Mouse (Mus musculus) frontal cortex, adult 2 months (tissue): Measurements from ENCODE around the gene Mtm1. TPM values are rescaled to one million over a fixed set of nuclear protein-coding genes. Genes with fewer than 3 reads are reported as not detected.
A peak's percentile ranks its signal among the peaks of the same experiment; 100 is the strongest.
"Not testable (repeated sequence)": the region's sequence is repeated elsewhere in the genome, so short reads cannot be mapped to it uniquely, and the experiment has no call there.

Experiments
- DNase-seq, 2 experiments: peaks; one replicate each; pipeline ENCODE4 v3.0.0; 2022; ENCODE audit warnings: low spot score in 1 of 2; ENCODE audit errors: extremely low spot score in 1 of 2
- polyA plus RNA-seq: library from polyadenylated mRNA; depleted of rRNA; stranded (reverse); fragments of >200 nt; gene quantifications from 2 replicates; pipeline ENCODE4 v1.2.3, GENCODE M21; 2012; rRNA removed

The Mtm1 gene
- polyA plus RNA-seq, 1 experiment, result 7.1 TPM

DNA sequence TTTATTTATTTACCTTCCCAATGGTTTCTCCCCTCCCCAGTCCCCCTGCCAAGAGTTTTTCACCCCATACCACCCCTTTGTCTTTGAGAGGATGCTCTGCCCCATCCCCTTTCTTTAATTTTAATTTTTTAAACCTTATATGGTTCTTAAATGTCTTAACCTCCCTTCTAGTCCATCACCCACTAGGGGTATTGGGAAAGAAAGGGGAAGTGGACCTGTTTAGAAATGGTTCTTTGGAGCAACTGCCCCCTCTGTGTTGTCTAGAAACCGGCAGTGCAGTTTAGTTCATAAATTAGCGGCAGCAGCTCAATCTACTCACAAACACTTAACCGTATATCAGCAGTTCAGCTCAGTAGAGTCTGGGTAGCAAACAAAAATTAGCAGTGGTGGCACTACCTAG is 63.6 kb downstream of the Mtm1 start:
- no peak for DNase-seq

DNA sequence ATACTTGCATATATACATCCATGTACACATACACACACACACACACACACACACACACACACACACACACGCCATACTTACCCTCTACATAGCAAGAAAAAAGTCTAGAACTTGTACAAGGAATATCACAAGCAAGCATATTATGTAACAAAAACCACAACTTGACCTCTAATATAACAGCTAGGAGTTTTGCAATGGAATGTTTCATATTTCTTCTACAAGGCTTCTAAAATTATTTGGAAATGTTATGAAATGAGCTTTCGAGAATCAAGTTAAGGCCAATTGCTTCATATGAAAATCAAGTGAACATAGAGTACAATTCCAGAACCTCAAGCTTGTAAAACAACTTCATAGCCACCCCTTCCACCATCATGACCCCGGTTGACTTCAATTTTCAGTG is 74.9 kb downstream of the Mtm1 start:
- DNase-seq, result no peak

DNA sequence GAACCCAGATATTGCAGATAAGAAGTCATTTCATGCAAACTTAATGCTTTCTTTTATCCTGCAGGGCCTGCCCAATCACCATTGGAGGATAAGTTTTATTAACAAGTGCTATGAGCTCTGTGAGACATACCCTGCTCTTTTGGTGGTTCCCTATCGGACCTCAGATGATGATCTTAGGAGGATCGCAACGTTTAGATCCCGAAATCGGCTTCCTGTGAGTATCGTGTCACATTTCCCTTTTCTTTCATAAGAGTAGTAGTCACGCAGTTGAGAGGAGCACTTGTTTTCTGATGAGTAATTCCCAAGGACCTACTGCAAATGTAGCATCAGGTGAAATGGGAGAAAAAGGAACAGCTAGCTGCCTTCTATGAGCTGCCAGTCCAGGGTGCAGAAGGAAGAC is 76.5 kb downstream of the Mtm1 start:
- DNase-seq, result no peak

DNA sequence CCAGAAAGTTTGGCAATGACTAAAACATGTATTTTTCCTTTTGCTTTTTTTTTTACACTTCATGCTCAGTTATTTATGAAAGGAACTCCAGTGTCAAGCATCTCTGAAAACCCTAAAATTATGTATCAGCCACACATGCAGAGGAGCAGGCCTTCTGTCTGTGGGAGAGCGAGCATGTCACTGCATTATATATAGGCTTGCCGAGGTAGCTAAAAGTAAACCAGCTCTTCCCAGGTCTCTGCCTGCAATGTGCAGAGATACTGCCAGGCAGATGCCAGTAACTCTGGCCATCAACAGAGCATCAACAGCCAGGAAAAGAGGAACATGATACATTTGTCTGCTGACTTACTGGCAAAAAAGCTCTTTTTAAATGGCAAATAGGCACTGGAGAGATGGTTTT is 83.6 kb downstream of the Mtm1 start:
- DNase-seq, result peak in 1 of 2 experiments; percentile 24

DNA sequence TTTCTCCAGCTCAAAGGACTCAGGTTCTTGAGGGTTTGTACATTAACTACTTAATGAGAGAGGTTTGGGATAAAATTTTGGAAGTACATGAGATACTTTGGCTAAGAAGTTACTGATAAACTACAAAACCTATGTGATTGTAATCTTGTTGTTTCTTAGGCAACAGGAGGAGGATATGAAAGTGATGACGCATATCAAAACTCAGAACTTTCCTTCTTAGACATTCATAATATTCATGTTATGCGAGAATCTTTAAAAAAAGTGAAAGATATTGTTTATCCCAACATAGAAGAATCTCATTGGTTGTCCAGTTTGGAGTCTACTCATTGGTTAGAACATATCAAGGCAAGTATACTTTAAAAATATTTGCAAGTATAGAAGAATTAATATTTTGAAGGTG is 85.4 kb downstream of the Mtm1 start:
- no peak for DNase-seq

DNA sequence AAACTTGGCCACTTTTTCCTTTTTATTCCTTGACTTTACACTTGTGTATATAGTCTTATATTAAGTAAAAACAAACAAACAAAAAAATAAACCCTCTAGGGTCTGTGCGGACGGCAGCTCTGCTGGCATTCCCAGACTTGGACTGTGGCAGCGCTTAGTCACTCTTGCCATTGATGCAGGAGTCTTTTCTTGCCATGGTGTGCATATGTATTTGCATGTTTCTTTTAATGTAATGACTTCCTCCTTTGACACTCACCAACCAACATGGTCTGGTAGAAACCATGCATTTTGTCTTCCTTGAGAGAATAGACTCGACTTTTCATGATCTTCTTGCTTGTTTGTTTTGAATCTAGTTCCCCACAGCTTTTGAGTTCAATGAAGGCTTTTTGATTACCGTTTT is 91.6 kb downstream of the Mtm1 start:
- DNase-seq, result no peak

DNA sequence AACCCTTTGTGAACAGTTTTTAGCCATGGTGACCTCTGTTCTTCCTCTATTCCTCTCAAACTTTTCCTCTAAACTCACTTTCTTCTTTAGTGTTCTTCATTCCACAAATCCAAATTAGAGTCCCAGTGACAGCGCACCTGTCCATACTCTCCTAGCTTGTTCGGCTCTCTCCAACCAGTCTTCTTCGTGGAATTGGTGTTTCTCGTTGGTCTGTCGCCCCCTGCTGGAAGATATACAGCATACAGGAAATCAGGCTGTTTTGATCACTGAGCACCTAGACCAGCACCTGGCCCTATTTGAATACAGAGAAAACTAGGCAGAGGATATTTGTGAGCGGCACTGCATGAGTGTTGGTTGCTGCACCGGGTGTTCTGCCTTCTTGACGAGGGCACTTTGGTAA is 100.7 kb downstream of the Mtm1 start:
- peak in 1 of 2 experiments; percentile 70 for DNase-seq

DNA sequence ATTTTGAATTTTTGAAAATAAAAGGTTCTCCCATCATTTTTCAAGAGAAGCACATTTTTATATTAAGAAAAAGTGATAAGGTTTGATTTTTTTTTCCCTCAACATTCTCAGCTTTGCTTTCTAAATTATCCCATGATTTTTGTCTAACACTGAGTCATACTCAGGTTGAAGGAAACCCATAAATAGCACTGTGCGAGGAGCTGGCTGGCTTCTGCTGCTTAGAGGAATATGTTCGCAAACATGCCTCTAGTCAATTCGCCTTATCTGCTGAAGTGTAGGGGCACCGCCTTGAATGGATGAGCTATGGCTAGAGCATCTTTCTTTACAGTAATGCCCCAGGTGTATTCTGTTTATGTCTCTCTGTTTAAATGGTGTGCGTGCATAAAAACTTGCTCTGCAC is 103.8 kb downstream of the Mtm1 start:
- peak in 1 of 2 experiments; percentile 42 for DNase-seq

DNA sequence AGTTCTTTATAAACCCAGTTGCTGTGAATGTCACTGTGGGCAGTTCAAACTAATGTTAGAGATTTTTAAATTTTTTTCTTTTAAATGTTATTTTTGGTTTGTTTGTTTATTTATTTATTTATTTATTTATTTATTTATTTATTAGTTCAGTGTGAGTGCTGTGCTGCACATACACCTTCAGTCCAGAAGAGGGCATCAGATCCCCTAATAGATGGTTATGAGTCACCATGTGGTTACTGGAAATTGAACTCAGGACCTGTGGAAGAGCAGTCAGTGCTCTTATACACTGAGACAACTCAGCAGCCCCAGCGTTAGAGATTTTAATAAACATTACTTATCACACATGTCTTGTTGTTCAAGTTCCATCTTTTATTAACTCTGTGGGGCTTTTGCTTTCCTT is 141.5 kb downstream of the Mtm1 start:
- DNase-seq, result no peak

DNA sequence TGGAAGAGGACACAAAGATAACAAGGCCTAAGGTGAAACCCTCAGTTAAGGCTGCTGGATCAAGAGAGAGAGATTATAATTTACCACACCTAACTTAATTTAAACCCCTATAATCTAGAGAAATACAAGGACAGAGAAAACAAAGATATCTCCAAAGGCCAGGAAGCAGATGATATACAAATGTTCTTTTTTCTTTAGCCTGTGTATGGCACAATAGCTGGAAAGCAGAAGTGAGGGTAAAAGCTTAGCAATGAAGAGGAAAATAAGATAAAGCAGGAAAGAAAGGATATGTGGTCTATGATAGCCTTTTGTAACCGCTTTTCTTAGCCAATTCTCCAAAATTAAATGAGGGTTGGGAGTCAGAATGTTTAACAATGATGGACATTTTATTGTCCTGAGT is 144.8 kb downstream of the Mtm1 start:
- no peak for DNase-seq

DNA sequence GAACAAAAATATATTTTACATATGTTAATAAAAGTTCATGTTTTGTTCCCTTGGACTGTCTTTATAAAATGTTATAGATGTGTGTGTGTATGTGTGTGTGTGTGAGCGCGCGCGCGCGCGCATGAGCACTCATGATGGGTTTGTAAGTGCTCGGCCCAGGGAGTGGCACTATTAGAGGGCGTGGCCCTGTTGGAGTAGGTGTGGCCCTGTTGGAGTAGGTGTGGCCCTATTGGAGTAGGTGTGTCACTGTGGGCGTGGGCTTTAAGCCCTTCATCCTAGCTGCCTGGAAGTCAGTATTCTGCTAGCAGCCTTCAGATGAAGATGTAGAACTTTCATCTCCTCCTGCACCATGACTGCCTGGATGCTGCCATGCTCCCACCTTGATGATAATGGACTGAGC is 151.2 kb downstream of the Mtm1 start:
- DNase-seq, result not testable (repeated sequence)

DNA sequence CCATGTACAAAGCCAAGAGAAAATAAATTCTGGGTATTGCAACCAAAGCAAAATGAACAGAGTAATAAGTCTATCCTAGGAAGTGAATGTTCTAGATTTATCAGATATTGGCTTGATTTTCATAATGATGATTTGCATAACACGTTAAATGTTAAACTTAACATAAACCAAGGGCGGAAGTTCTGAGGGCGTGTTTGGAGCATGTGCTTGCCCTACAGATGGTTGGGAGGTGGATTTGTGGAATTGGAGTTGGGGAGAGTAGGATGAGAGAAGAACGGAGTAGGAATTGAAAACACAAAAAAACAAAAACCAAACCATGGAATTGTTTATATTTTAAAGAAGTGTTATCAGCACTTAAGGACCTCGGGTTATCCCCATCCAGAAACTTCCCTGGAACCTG is 153.5 kb downstream of the Mtm1 start:
- peak in 1 of 2 experiments; percentile 58 for DNase-seq

DNA sequence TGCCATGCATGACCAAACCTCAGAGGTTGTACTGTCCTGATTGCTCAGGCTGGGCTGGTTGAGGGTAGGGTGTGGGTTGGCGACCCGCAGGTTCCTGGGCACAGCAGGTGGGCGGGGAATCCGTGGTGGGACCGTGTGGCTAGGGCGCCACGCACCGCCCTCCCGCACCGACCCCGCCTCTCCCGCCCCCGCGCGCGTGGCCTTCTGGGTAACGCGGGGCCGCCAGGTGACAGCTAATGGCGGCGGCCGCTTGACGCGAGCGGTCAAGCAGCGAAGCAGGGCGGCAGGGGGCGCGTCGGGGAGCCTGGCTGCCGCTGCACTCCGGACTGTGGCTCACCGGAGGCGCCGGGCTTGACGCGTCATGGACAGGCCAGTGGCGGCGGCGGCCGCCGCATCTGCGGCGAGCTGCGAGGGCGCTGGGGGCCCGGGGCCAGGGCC is 154.0 kb downstream of the Mtm1 start, which contains the start of gene Mtmr1:
TSS of gene Mtmr1 (plus strand) at position 207 of the 438 bp plus-strand sequence.
- peak; percentile 6 to 69 for DNase-seq

DNA sequence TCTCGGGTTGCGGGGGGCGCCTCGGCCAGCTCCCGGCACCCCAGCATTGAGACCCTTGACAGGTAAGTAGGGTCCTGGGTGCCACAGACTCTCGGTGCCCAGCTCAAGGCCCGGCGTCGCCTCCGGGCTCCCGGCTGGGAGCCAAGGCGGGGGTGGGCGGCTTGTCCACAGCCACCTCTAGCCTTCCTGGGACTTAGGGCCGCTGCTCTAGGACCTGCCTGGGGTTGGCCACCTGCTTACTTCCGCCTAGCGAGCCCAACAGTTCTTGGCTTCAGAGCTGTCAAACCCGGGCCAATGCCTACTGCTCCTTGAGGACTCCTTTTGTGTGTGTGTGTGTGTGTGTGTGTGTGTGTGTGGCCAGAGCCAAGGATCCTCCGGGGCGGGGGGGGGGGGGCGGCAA is 154.4 kb downstream of the Mtm1 start:
- peak; percentile 10 to 25 for DNase-seq

Other genes starting within 250 kb of the Mtm1 start
- gene Mamld1, start 160.5 kb upstream of the Mtm1 start, polyA plus RNA-seq, result 16.0 and 17.8 TPM in 2 replicates
- 29.1 and 33.3 TPM in 2 replicates for gene Mtmr1, start 154.0 kb downstream of the Mtm1 start, polyA plus RNA-seq